Mouse (Mus musculus) heart, adult 8-10 months (tissue): ENCODE measurements around the gene Osbpl10. TPM values are rescaled to one million over a fixed set of nuclear protein-coding genes. Genes with fewer than 3 reads are reported as not detected.

Experiments
- DNase-seq: peaks from one replicate; pipeline ENCODE4 v3.0.0; 2022; ENCODE audit warnings: low spot score
- total RNA-seq, 4 experiments: library from RNA; stranded (reverse); gene quantifications; 2 replicates each; pipeline ENCODE4 v1.2.4; 2022

The Osbpl10 gene
- total RNA-seq, 4 experiments from 2014 or later, result 2.5 to 4.9 (median 3.3) TPM

DNA sequence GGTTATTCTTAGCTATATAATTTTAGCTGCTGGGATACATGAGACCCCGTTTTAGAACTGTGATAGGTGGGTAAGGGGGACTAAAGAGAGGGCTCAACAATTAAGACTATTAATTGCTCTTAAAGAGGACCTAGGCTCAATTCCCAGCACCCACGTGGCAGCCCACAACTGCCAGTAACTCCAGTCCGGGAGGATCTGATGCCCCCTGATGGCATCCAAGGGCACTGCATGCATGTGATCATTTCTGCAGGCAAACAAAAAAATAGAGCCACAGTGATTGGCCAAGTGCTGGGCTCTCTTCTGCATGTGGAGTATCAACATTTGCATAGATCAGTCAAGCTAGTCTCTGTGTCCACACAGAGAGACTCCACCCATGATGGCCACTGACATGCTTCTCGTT, 96.8 kb downstream of the Osbpl10 start:
- DNase-seq, result no peak

DNA sequence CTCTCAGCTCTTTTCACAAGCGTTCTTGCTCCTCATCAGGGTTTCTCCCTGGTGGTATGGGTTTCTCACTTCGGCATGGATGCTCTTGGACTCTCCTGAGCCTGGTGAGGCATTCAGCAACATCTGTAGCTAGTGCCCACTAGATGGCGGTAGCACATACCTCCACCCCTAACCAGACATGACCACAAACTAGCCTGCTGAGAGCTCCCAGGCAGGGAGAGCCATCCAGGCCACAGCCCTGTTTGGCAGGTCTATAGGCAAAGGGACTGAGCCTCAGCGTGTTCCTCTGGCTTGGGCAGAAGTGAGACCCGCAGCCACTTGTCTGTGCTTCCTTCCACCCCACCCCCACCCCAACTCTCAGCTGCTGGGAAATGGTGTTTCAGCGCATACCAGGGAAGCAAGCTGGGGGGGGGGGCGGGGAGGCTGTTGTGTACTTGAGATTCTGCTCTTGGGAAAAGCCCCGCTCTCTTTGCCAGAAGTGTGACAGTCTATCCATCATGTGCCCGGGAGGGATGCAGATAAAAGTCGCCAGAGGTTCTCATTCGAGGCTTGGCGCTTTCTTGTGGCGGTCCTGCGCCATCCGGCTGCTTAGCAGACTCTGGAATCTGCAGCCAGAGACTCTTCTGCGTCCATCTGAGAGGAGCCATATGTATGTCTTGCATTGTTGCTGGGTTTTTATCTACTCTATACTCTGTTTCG, 110.1 kb downstream of the Osbpl10 start:
- peak; percentile 48 for DNase-seq

DNA sequence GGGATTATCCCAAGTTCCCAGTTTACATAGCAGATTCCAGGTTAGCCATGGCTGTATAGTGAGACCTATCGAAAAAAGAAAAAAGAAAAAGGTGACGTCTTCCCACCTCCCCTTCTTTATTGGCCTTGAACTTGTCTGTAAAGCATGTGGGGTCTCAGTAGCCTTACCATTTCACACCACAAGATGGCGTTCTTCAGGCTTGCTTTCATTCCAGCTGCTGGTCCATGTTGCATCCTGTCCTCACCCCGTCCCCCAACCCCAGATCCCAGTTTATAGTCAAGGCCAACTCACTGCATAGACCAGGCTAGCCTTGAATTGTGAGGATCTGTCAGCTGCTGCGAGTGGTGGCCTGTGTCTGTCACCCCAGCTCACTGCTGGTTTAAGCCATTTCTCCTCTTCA, 111.3 kb downstream of the Osbpl10 start:
- no peak for DNase-seq

DNA sequence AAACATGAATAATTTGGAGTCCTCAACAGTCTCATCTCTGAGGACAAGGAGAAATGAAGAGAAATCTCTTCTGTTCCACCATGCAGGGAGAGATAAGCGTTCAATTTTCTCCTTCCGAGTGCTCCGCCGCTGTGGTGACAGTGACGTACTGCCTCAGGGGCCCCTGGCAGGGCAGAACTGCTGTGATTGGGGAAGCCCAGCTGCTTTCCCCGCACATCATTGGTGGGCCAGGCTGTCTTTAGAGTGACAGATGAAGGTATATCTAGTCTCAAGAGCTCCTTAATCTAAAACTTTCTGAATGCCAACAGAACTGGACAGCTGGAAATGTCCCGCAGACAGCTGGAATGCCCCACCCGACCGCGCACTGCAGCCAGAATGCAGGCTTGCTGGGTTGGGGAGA, 118.1 kb downstream of the Osbpl10 start:
- no peak for DNase-seq

DNA sequence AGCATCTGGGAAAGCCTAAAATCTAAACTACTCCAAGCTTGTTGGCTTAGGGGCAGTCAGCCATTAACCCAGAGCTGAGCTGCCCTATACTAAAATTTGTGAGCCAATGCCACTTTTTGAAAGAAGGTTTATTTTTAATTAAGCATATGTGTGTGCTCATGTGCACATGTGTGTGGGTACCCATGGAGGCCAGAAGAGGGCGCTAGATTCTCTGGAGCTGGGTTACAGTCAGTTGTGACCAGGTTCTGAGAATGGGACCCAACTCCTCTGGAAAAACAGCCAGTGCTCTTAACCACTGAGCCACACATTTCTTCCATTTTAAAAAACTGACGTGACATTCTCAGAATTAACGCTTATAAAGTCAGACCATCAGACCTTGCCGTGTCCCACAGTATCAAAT, 119.0 kb downstream of the Osbpl10 start:
- DNase-seq, result no peak

DNA sequence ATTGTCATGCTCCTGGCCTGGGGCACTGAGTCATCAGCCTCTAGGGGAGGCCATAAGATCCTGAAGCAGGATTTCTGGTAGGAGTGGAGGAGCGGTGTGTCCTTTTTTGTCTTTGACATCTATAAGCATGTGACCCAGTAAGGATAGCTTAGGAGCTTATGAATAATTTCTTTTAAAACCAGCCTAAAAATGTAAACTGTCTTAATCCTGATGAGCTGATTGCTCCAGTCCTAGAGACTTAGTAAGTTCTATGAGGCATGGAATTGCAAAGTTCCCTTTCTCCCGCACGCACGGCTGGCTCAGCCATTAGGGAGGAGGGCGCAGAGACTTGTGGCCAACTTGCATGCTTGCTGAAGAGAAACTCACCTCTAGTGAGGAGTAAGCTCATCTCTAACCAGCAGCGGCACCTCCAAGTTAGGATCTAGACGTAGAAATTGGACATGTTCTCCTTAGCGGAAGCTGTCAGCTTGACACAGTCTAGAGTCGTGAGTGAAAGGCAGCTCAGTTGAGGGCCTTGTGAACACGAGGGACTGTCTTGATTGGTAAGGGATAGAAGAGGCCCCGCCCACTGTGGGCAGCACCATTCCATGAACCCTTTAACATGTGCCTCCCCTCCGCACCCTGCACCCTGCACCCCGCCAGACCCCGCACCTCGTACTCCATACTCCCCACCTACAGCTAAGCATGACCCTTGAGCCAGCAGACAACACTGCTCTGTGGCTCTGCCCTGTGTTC, 122.0 kb downstream of the Osbpl10 start:
- DNase-seq, result no peak

DNA sequence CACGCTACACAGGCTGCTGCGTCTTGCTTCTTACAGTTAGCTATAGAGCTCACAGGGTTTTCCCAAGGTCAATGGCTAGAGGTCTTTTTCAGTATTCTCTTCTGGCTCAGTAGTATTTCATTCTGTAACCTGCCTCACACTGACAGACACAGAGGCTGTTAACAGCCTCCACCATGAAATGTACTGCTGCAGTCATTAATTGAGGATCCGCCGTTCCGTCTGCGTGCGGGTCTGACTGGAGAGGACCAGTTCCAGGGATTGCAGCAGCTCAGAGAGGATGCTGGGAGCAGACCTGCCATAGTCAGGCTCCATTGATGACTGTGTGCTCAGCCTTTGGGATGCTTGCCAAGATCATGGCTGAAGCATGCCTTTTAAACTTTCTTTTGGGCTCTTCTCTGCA, 129.1 kb downstream of the Osbpl10 start:
- DNase-seq, result no peak

DNA sequence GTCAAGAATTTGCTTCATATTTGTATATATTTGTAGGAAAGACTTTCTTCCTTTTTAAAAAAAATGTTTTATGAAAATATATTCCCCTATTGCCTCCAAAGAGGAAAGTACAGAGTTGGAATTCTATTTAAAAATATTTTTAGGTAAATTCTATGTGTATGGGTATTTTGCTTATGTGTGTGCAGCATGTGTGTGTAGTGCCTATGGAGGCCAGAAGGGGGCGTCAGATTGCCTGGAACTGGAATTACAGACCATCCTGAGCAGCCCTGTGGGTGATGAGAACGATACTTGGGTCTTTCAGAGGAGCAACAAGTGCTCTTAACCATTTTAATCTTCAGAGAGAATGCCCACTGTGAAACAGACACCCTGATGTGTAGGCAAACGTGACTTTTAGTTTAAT, 132.3 kb downstream of the Osbpl10 start:
- DNase-seq, result no peak

DNA sequence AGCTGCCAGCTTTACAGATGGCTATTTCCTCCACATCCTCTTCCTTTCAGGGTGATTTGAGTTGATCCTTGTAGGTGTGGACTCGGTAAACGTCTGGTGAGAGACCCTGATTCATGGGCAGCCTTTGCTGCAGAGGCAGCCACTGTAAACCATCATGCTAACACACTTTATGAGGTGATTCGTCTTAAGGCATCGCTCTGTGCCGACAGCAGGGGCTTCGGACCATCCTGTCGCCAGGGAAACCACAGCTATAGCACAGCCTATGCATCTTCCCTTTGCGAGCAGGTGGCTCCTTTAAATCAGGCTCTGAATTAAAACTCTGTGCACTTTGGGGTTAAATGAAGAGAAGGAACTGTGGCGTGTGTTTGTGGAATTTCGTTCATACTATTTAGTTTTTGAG, 138.9 kb downstream of the Osbpl10 start:
- no peak for DNase-seq

DNA sequence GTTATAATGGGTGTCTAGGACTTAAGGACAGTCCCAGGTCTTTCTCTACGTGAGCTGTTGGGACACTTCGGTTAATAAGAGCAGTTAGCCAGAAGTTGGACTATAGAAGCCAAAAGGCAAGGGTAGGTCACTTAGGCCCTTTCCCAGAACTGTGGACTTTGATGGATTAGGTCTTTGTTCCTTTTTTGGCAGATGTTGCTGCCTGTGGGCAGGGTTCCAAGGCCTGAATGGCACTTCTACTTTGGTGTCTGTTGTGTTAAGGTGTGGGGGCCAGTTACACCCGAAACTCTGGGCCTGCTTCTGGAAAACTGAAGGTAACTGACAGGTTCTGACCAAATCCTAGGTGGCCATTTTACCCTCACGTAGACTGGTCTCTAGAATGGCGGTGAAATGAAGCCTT, 141.9 kb downstream of the Osbpl10 start:
- DNase-seq, result no peak

DNA sequence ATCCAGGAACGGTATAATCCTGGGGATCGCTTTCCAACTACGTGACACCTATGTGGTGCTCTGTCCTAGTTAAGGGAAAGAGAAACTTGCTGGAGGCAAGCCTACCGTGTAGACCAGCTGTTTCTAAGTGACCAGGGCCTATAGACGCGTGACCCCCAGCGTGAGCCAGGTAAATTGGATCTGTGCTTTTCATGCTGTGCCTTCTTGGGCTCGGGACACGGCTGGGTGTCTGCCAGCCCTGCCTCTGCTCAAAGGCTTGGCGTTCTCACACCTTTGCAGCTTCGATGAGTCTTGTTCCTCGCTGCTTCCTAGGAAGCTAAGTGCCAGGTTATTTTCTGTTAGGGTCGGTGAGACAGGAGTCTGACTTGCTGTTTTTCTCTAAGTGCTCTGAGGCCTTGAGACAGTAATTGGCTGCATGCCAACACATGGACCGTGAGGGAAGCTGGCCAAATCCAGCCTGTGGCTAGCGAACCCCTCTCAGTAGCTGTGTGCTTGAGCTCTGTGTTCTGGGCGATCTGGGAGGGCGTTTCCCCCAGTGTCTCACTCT, 142.4 kb downstream of the Osbpl10 start:
- no peak for DNase-seq

DNA sequence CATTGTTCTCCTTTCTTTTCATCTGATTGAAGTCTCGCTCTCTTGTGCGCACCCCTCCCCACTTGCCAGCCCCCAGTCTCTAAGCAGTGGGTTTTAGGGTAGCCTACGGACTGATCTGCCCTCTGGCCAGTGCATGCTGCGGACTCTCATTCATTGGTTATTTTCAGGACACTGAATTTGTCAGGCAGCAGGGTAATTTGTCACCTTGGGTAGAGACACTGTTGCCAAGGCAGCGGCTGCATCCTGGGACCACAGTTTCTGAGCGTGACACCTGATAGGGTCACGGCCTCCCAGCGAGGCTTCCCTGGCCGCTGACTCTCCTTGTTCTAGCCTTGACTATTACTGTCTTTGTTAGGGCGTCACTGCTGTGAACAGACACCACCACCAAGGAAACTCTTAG, 149.0 kb downstream of the Osbpl10 start:
- DNase-seq, result no peak

DNA sequence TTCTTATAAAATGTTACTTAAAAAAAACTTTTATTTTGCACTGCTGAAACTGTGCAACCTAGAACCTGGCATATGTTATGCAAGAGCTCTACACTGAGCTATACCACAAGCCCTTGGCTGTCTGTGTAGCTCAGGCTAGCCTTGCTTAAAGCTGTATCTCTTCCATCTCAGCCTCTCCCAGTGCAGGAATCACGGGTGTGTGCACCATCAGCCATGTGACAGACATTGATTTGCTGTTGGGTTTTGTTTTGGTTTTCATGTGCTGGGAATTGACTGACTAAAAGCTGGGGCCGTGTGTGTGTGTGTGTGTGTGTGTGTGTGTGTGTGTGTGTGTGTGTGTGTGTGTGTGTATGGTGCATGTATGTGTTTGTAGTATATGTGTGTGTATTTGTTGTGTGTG, 155.6 kb downstream of the Osbpl10 start:
- no peak for DNase-seq

DNA sequence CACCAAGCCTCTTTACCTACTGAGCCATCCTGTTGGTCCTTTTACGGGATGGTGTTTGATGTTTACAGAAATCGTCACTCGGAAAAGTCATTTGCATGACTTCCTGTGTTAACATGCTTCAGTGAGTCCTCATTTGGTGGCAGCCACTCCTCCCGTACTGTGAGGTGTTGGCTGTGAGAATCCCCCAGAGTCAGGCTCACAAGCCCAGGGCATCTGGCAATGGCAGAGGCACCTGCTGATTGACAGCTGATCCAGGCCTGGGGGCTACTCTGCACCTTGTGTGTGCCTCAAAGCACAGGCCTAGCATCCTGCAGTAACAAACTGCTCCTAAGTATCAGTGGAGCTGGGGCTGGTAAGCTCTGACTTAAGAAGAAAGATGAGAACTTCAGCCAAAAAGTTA, 156.4 kb downstream of the Osbpl10 start:
- no peak for DNase-seq

DNA sequence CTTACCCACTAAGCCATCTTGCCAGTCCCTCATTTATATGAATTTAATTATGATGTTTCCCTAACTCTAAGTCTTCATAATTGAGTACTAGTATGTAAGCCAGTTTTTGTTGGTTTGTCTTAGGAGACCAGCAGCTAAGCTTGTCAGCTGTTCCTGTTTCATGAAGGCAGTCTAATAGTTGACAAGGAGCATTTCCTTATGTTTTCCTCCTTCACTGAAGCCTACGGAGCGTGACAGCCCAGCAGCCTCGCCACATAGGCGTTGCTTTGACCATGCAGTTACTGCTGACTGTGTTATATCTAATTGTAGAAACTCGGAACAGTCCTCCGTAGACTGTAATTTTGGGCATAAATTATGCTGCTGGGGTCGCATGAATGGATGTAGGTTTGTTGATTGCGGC, 157.0 kb downstream of the Osbpl10 start:
- no peak for DNase-seq

DNA sequence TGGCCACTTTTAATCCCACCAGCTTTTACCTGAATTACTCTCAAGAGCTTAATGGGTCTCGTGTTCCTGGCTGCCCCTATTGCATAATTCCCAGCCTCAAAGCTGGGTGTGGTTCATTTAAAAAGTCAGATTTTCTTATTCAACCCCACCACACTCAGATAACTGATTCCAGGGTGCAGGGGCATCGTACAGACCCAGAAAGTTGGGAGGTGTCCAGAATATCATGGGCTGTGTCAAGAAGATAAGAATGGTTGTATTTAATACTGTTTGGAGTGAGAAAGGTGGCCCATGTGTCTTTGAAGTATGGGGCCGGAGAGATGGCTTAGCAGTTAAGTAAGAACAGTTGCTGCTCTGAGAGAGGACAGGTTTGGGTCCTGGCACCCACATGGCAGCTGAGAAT, 159.5 kb downstream of the Osbpl10 start:
- DNase-seq, result no peak

DNA sequence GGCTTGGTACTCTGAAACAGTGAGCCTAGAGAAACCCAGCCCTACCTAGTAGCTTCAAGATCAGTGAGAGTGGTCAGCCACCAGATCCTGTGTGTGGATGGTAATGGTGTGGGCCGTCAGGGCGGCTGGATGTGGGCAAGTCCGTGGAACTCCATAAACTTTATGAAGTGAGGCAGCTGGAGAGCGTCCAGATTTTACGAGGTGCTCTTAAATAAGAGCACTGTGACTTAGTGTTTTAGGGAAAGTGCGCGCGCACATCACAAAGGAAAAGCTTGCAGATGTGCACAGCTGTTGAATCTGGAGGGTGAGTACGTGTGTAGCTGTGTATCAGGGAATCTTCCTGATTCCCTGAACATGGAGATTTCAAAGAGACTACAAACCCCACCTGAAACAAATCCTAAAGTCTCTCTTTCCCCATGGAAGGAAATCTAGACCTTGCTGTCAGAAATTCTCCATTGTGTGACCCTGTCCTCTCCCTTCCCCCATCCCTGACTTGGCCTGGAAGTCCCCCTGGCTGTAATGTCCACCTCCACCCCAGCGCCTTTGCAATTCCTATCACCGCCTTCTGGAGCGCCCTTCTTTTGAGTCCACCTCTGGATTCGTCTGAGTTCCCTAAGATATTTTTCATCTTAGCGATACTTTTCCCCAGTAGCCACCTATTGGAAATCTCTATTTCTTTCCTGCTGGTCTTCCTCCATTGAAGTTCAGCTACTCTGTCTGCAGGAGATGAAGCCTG, 161.4 kb downstream of the Osbpl10 start:
- no peak for DNase-seq

DNA sequence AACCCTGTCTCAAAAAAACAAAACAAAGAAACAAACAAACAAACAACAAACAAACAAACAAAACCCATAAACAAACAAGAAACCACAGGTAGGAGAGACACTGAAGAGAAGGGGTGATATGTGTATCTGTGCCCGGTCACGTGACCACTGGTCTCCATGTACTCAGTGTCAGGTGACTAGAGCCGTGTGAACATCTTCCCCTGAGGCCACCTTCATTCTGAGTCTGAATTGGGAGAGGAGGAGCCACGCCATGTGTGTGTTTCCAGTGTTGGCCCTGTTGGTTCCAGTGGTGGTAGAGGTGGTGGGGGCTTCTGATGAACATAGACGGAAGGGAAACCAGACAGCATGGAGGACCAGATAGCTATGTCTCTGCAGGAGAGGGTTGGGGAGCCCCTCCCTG, 168.8 kb downstream of the Osbpl10 start:
- no peak for DNase-seq

DNA sequence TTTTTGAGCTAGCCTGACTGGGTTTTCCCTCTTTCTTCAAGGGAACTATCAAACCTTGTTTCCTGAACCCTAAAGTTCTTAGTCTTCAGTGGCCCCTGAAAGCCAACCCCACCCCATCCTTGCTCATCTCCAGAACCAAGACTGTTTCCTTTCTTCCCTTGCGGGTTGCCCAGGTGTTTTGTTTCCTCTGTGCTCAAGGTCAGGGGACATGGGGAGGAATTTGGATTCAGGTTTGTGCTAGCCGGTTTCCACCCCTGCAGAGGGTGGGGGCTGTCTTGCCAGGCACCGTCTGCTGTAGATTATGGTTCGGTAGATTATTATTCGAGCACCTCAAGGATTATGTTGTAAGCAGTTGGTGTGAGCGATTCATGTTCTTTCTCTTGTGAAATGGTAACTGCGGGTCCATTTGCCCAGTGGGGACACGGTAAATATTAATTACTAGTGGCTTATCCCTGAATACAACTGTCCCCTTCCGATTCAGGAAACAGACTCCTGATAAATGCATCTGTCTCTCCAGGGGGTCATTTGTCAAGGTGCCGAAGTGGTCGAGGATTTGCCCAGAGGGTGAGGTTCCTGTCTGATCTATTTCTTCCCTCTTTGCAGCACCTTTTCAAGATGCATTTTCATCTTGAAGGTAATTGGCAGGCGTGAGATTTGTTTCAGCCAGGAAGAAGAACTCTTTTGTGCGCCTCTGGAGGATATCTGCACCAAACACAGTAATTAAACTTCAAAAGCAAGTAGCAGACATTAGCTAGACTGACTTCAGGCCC, 169.4 kb downstream of the Osbpl10 start:
- DNase-seq, result no peak

DNA sequence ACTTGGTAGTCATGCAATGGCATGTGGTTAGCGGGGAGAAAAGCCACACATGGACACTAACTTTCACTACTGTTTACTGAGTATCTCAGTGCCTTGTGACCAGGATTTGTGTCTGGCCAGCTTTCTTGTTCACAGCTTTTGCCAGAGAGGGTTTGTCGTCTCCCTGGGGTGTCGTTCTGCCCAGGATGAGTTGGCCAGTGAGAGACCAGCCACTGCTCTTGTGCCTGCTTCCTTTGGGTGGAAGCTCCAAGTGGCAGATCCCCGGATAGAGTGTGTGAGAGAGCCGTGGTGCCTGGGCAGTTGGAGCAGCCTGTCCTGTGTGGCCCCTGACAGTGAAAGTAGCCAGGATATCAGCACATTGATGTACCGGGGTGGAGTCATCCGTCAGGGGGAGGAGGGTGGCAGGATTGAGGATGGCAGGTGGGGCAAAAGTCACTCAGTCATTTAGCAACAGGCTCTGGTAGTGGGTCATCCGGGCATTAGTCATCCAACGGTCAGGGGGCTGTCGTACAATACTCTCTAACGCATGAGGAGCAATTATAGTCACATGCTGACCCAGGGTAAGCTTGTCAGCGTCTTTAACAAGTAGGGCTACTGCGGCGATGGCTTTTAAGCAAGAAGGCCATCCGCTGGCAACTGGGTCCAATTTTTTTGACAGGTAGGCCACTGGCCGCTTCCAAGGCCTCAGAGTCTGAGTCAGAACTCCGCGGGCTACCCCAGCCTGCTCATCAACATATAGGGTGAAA, 170.8 kb downstream of the Osbpl10 start:
- DNase-seq, result no peak

DNA sequence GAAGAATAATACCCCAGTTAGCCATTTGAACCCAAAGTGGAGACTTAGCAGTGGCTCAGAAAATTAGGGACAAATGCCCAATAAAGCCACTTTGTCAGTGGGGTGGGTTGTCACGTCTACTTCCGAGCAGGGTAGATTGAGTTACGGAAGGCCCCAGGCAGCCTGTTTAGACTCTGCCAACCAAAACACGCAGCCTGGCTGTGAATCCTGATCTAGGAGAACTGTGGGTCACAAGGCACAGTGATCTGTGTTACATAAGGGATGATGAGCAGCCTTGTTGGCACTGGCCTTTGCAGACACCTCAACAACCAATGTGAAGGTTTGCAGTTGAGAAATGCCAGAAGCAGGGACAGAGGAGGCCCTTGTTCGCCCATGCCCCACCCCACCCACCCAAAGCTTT, 183.2 kb downstream of the Osbpl10 start:
- DNase-seq, result peak; percentile 19
